Mouse (Mus musculus) bone marrow macrophage, adult 2 months (primary cell): Measurements from ENCODE around the gene Frmd8. TPM values are rescaled to one million over a fixed set of nuclear protein-coding genes. Genes with fewer than 3 reads are reported as not detected.

Experiments used
- H3K27ac ChIP-seq: 2 replicates; pipeline ENCODE4 v1.5.1; 2012; ENCODE audit warnings: low read depth, low read length; ENCODE audit not compliant: insufficient read depth
- H3K4me1 ChIP-seq: 2 replicates; pipeline ENCODE4 v1.6.1; 2012; ENCODE audit warnings: low read length; ENCODE audit not compliant: control insufficient read depth, insufficient read depth
- H3K4me3 ChIP-seq: 2 replicates; pipeline ENCODE4 v1.5.1; 2012; ENCODE audit warnings: mild to moderate bottlenecking, low read length, moderate library complexity; ENCODE audit not compliant: insufficient read depth
- CTCF ChIP-seq: IDR thresholded peaks from 2 replicates; pipeline ENCODE4 v1.5.1; 2012; ENCODE audit warnings: low read depth, mild to moderate bottlenecking, low read length, moderate library complexity
- POLR2A ChIP-seq: IDR thresholded peaks from 2 replicates; pipeline ENCODE4 v1.6.1; 2012; ENCODE audit warnings: mild to moderate bottlenecking, low read depth, low read length, borderline replicate concordance
- polyA plus RNA-seq: library from polyadenylated mRNA; stranded (reverse); fragments of >200 nt; gene quantifications from 2 replicates; pipeline ENCODE4 v1.2.4, GENCODE M21; 2012; ENCODE audit not compliant: missing spikeins, insufficient read depth, insufficient read length

Frmd8 gene
- polyA plus RNA-seq, 1 experiment, result 25.2 TPM

DNA sequence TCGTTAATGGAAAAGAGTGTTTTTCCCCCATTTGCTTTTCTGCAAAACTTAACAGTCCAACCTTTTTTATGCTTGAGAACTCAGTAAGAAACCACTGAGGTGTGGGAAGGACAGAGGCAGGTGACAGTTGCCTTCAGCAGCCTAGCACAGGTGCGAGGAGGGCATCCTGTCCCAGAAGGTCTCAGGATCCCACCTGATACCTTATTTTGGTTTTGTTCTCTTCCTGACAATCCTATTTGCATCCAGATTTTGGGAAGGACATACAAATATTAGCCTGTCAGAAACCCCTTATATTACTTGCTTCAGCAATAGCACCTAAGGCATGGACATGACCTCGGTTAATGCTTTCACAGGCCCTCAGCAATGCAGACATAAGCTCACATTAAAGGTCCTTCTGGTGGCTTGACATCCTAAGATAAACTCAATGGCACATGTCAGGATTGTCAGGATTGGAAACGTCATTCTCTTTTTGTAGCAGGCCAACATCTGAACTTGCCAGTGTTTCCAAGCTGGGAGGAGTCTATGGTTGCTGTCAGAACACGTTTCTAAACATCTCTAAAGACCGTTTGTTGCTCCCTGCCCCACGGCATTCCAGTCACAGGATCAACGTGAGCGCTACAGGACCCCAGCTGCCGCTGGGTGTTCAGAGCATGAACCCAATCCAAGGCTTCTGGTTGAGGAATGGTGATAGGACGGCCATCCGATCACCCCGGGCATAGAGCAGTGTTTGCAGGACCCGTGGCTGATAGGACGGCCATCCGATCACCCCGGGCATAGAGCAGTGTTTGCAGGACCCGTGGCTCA is 34.8 kb downstream of the Frmd8 start:
- no peak for TF ChIP-seq CTCF
- TF ChIP-seq POLR2A, result peak; percentile 72
- Histone ChIP-seq H3K27ac (peak overlapping the region; percentile 99), H3K4me3 (peak overlapping the region; percentile 78), H3K4me1 (no peaks in the 10 kb centered on the region)

DNA sequence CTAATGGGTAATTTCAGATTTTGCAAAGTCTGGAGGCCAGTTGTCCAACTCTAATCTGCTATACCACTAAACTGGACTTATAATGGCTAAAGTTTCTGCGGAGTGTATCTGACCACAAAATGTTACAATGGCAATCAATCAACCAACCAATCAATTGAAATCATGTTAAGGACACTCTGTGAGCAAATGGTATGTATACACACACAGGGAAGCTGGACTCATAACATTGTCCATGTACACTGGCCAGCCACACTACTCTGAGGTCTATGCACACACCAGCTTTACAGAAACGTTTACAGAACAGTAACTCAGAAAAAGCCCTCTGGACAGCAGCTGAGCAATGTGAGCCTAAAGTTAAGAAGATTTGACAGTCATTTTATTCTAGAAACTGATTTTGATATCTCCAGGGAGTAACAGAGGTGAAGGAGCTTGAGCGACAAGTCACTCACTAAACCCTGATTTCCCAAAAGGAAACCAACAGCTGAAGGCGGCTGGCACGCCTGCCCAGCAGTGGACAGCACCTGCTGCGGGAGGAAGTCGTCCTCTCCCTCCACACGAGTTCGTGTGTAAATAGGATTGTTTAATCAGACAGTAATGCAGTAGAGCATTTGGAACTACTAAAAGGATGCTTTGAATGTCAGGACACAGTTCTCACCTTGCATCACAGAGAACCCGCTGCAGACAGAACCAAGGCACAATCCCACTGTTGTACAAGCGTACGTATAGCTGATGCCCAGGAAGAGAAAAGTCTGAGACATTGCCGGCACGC is 35.6 kb downstream of the Frmd8 start:
- H3K4me3 ChIP-seq, result peak overlapping the region; percentile 78
- TF ChIP-seq POLR2A (peak; percentile 67; the same call in 1 of the 2 replicates), CTCF (no peak)
- H3K4me1 ChIP-seq, result 0 out of 2 replicates have a peak, but pooled peaks cover under 1% of the 10 kb centered on the region
- H3K27ac ChIP-seq, result peak overlapping the region; percentile 99

DNA sequence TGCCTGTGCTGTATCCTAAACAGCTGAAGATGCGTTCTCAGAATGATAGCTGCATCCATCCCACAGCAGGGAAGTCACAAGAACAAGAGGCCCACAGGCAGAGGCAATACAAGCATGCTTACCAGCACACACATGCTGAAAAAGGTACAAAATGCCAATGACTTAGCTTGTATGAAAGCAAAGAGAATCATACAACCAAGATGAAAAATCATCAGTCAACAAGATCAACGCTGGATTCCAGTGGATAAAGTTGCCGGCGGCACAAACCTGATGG is 36.2 kb downstream of the Frmd8 start:
- peak overlapping the region; percentile 70 for H3K27ac ChIP-seq
- TF ChIP-seq CTCF (no peak), POLR2A (0 out of 2 replicates have a peak, but pooled peaks have one; percentile 15)
- H3K4me1 ChIP-seq, result peaks cover 3% of the 10 kb centered on the region; the same call in 1 of the 2 replicates
- H3K4me3 ChIP-seq, result peak overlapping the region; percentile 13; the same call in 1 of the 2 replicates

DNA sequence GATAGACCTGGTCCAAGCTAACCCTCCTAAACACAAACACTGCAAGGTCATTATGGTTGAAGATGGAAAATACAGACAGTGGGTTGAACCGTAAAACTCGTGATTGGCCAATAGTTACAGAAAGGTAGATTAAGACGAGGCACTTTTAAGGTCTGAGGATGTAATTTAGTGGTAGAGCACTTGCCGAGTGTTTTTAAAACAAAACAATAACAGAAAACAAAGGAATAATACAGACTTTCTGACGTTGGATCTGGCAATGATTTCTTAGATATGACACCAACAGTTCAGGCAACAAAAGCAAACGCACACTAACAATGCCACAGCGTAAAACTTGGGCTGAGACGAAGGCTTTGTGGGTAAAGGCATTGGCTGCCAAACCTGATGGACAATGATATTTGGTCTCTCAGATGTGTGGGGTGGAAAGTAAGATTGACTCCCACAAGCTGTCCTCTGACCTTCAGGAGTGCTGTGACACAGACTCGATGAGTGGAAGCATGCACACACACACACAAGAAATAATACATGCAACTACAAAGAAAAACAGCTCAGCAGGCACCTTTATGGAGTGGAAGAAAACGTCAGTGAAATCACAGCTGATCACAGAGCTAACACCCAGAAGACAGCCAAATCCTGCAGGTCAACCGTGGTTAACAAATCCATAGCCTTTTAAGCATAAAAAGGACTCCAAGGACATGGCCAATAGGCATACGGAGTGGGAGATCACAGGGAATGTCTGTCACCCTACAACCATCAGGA is 36.8 kb downstream of the Frmd8 start:
- Histone ChIP-seq H3K27ac (peak overlapping the region; percentile 70), H3K4me3 (peak overlapping the region; percentile 13), H3K4me1 (peaks cover 4% of the 10 kb centered on the region; the same call in 1 of the 2 replicates)
- TF ChIP-seq POLR2A, result no peak; the same call in 1 of the 2 replicates
- TF ChIP-seq CTCF, result no peak

DNA sequence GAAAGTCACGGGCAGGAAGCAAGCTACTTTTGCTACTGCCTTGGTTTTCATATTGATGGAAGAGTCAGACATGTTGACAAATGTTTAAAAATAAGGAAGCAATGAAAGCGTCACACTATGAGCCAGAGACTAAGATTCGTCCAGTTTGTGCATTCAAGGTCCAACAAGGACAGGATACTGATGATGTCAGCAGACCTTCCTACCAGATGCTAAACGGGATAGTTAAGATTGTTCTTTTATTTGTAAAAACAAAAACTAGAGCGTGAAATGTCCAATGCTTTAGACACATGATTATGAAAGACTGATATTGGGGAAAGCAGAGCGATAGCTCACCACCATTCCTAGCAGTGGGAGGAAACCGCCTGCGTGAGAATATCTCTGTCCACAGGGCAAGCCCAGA is 37.5 kb downstream of the Frmd8 start:
- peak overlapping the region; percentile 70 for H3K27ac ChIP-seq
- TF ChIP-seq CTCF, result no peak
- TF ChIP-seq POLR2A, result no peak
- H3K4me3 ChIP-seq, result no peak overlapping the region
- peaks cover 6% of the 10 kb centered on the region; the same call in 1 of the 2 replicates for H3K4me1 ChIP-seq

DNA sequence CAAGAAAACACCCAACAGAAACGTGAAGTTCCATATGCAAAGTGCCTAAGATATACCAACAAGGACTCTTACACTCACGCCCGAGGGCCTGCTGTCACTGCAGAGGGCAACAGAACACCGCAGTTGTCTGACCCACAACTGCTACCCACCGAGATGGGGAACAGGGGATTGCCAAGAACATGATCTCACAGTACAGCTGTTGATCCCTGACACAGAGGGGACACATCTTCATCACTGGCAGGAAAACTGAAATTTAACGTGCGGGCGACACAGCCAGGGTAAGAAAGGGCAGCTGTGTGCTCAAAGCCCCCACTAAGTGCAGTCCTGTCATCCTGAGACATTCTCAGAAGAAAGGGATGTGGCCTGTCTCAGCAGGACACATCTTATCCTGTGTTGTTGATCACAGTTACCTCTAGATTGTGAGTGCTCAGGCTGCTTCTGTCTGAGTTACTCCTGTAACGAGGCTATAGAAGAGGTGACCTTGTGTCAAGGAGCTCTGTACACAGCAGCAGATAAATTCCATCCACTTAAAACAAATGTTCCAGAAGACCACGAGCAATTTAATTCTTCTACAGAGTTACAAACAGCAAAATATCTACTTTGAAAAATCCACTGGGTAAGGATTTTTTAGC is 38.0 kb downstream of the Frmd8 start:
- TF ChIP-seq POLR2A (0 out of 2 replicates have a peak, but pooled peaks have one; percentile 48), CTCF (no peak)
- Histone ChIP-seq H3K4me3 (no peak overlapping the region), H3K27ac (peak overlapping the region; percentile 70), H3K4me1 (peaks cover 6% of the 10 kb centered on the region; the same call in 1 of the 2 replicates)

DNA sequence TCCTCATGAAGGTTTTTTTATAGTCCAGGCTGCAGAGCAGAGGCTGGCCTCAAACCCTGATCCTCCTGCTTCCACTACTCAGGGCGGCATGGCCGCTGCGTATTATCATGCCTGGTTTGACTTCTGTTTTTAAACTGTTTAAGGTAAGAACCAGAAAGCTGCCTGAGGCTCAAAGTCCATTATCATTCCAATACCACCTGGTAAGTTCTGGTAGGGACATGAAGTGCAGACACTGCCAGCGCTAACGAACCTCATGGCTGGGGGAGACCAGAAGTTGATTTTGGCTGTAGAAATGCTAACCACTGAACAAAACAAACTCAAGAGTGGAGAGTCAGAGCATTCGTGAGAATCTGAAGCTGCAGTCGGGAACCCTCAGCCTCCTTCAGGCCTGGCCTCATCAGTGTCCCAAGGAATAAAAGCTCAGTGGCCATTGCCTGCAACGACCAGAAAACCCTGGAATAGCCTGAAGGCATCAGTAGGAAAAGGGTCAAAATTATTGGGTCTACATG is 39.1 kb downstream of the Frmd8 start:
- TF ChIP-seq CTCF, result no peak
- TF ChIP-seq POLR2A, result no peak
- Histone ChIP-seq H3K27ac (peak overlapping the region; percentile 2), H3K4me3 (no peak overlapping the region), H3K4me1 (peaks cover 6% of the 10 kb centered on the region; the same call in 1 of the 2 replicates)

- no peak overlapping the region for H3K4me3 ChIP-seq
- H3K4me1 ChIP-seq, result peaks cover 6% of the 10 kb centered on the region; the same call in 1 of the 2 replicates
- TF ChIP-seq POLR2A (no peak; the same call in 1 of the 2 replicates), CTCF (no peak)
- peak overlapping the region; percentile 2 for H3K27ac ChIP-seq
Measured at GRCm38 (mm10) chr19:5835054-5835921, 39.8 kb downstream of the Frmd8 start.
